Mouse (Mus musculus) CH12.LX (cell line): ENCODE results near the gene Tdrd12.

ENCODE experiments used
- CTCF ChIP-seq, 2 experiments: IDR thresholded peaks in 1 of 2; conservative IDR thresholded peaks in 1 of 2; 2 replicates each; pipeline ENCODE4 v1.5.1; 2011 to 2012; ENCODE audit warnings: low read depth in 2 of 2, low read length in 2 of 2, improper control_type of control experiment in 1 of 2, inconsistent platforms in 1 of 2, mild to moderate bottlenecking in 1 of 2, moderate library complexity in 1 of 2
- POLR2A ChIP-seq: IDR thresholded peaks from 2 replicates; pipeline ENCODE4 v1.6.1; 2011; ENCODE audit warnings: low read depth, mild to moderate bottlenecking, improper control_type of control experiment, low read length

DNA sequence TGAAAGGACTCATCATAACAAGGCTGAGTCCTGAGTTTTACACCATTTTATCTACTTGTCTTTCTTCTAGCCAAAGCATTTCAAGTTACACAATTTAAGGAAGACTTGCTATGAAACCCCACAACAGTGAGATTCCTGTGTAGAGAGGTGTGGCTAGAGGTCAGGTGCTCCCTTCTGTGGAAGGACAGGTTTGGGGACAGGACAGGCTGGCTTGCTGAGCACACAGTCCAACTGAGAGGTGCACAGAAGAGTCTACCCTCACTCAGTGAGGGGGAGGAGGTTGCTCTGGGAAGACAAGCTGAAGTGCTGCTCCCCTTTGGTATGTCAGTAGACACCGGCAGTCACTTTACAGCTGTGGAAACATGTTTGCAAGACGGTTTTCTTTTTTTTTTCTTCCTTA, 61.1 kb downstream of the Tdrd12 start:
- TF ChIP-seq CTCF (conservative IDR thresholded peaks at IDR 0.05 in 1 of 2, IDR thresholded peaks at IDR 0.05 in 1 of 2; ENCODE audit: low read depth in 2 of 2, low read length in 2 of 2) (no peak), POLR2A (no peak)
